Mouse (Mus musculus) liver, embryonic 11.5 days (tissue): ENCODE measurements around the gene Acsl1. TPM values are rescaled to one million over a fixed set of nuclear protein-coding genes. Genes with fewer than 3 reads are reported as not detected.

Experiments
- ATAC-seq: fragments of 200-750 bp; cut with Nextera tagmentation; replicated peaks from 2 replicates; pipeline ENCODE4 v1.8.0; 2017; ENCODE audit warnings: moderate number of reproducible peaks, mild to moderate bottlenecking, moderate TSS enrichment, moderate library complexity; ENCODE audit not compliant: low FRiP score
- DNase-seq: peaks from one replicate; pipeline ENCODE4 v3.0.0-alpha.2; 2017; ENCODE audit warnings: low spot score
- H3K27ac ChIP-seq: fragments of 300-500 bp; sonication (generic); 2 replicates; pipeline ENCODE4 v1.5.1; 2014; ENCODE audit warnings: mild to moderate bottlenecking, low read depth, low read length, control low read depth
- H3K27me3 ChIP-seq: fragments of 300-500 bp; sonication (generic); replicated peaks from 2 replicates; pipeline ENCODE4 v1.6.1; 2014; ENCODE audit warnings: low read length, mixed read lengths; ENCODE audit not compliant: control insufficient read depth, insufficient read depth
- H3K36me3 ChIP-seq: fragments of 300-500 bp; sonication (generic); 2 replicates; pipeline ENCODE4 v1.6.1; 2014; ENCODE audit warnings: mild to moderate bottlenecking, low read length, moderate library complexity, mixed read lengths; ENCODE audit not compliant: control insufficient read depth, insufficient read depth
- H3K4me1 ChIP-seq: fragments of 300-500 bp; sonication (generic); replicated peaks from 2 replicates; pipeline ENCODE4 v1.6.1; 2014; ENCODE audit warnings: low read length, mixed read lengths; ENCODE audit not compliant: control insufficient read depth, insufficient read depth
- H3K4me2 ChIP-seq: fragments of 300-500 bp; sonication (generic); 2 replicates; pipeline ENCODE4 v1.6.1; 2014; ENCODE audit warnings: mild to moderate bottlenecking, control low read depth, moderate library complexity
- H3K4me3 ChIP-seq: fragments of 300-500 bp; sonication (generic); 2 replicates; pipeline ENCODE4 v1.5.1; 2014; ENCODE audit warnings: low read depth, low read length, control low read depth
- H3K9ac ChIP-seq: fragments of 300-500 bp; sonication (generic); 2 replicates; pipeline ENCODE4 v1.6.1; 2014; ENCODE audit warnings: low read depth, low read length, control low read depth
- H3K9me3 ChIP-seq: fragments of 300-500 bp; sonication (generic); 2 replicates; pipeline ENCODE4 v1.6.1; 2016; ENCODE audit warnings: low read length, inconsistent platforms, mixed read lengths; ENCODE audit not compliant: control insufficient read depth
- WGBS: fragments of 180-500 bp; shearing (Covaris S2); extraction: QIAGEN DNeasy Blood & Tissue Kit; methylation state at CpG from one replicate; pipeline ENCODE4 v1.1.7; 2014; 5-methylcytosine and 5-hydroxymethylcytosine counted together
- polyA plus RNA-seq: library from polyadenylated mRNA; unstranded; fragments of >200 nt; fragmentation: Nextera tagmentation; extraction: Ambion mirVana; gene quantifications from 2 replicates; pipeline ENCODE4 v1.2.1, GENCODE M21; 2014

The Acsl1 gene
- polyA plus RNA-seq, 1 experiment from 2014 or later = 47.3 TPM

GRCm38 (mm10) chr8:46550058-46550457 is 79.2 kb downstream of the Acsl1 start:
- no peak overlapping the region for H3K4me2 ChIP-seq
- H3K4me1 ChIP-seq = peaks cover 18% of the 10 kb centered on the region
- H3K9ac ChIP-seq = no peak overlapping the region
- no peak for ATAC-seq
- no peaks in the 10 kb centered on the region for H3K9me3 ChIP-seq
- H3K36me3 ChIP-seq = 0 out of 2 replicates have a peak, but pooled peaks cover 2% of the 10 kb centered on the region
- DNase-seq = no peak
- H3K4me3 ChIP-seq = no peak overlapping the region
- H3K27ac ChIP-seq = no peak overlapping the region
- 87% methylated on average over 8 of the region's 8 CpGs for WGBS
- H3K27me3 ChIP-seq = no peaks in the 10 kb centered on the region

- H3K4me3 ChIP-seq = peak overlapping the region; percentile 84
- H3K27ac ChIP-seq = peak overlapping the region; percentile 22; the same call in 1 of the 2 replicates
- WGBS = 30% methylated on average over 4 of the region's 4 CpGs
- H3K9me3 ChIP-seq = no peaks in the 10 kb centered on the region
- H3K9ac ChIP-seq = no peak overlapping the region
- H3K27me3 ChIP-seq = no peaks in the 10 kb centered on the region
- H3K4me2 ChIP-seq = peak overlapping the region; percentile 72
- H3K4me1 ChIP-seq = peaks cover 18% of the 10 kb centered on the region
- H3K36me3 ChIP-seq = 0 out of 2 replicates have a peak, but pooled peaks cover 3% of the 10 kb centered on the region
- ATAC-seq = peak; percentile 28; the same call in 1 of the 2 replicates
- no peak for DNase-seq
Measured at GRCm38 (mm10) chr8:46551029-46551428, 80.2 kb downstream of the Acsl1 start.

- no peaks in the 10 kb centered on the region for H3K9me3 ChIP-seq
- H3K27me3 ChIP-seq = no peaks in the 10 kb centered on the region
- H3K9ac ChIP-seq = peak within 1 kb of the TSS; percentile 77
- peak within 1 kb of the TSS; percentile 90 for H3K4me2 ChIP-seq
- 0 out of 2 replicates have a peak, but pooled peaks cover 6% of the 10 kb centered on the region for H3K36me3 ChIP-seq
- peak within 1 kb of the TSS; percentile 84 for H3K4me3 ChIP-seq
- peaks cover 13% of the 10 kb centered on the region for H3K4me1 ChIP-seq
- ATAC-seq (peak; percentile 93), DNase-seq (peak; percentile 98)
- WGBS = under 1% methylated on average over 50 of the region's 50 CpGs
- peak within 1 kb of the TSS; percentile 86 for H3K27ac ChIP-seq
Measured at GRCm38 (mm10) chr8:46551615-46552440, 81.0 kb downstream of the Acsl1 start, which contains the start of gene Cenpu. Gene Cenpu, plus strand, starts transcription at chr8:46552028.

GRCm38 (mm10) chr8:46552441-46552765 is 81.6 kb downstream of the Acsl1 start:
- Histone ChIP-seq H3K27me3 (no peaks in the 10 kb centered on the region), H3K36me3 (0 out of 2 replicates have a peak, but pooled peaks cover 6% of the 10 kb centered on the region), H3K9ac (peak overlapping the region; percentile 77), H3K27ac (peak overlapping the region; percentile 61), H3K4me1 (peaks cover 13% of the 10 kb centered on the region; the same call in 1 of the 2 replicates), H3K4me3 (peak overlapping the region; percentile 84), H3K9me3 (no peaks in the 10 kb centered on the region), H3K4me2 (peak overlapping the region; percentile 90)
- 3% methylated on average over 10 of the region's 10 CpGs for WGBS
- DNase-seq (no peak), ATAC-seq (no peak)

- H3K9ac ChIP-seq = no peak overlapping the region
- 58% methylated on average over 6 of the region's 6 CpGs for WGBS
- no peaks in the 10 kb centered on the region; the same call in 1 of the 2 replicates for H3K4me1 ChIP-seq
- H3K27me3 ChIP-seq = no peaks in the 10 kb centered on the region
- H3K4me3 ChIP-seq = no peak overlapping the region
- DNase-seq (no peak), ATAC-seq (no peak)
- no peaks in the 10 kb centered on the region for H3K9me3 ChIP-seq
- H3K36me3 ChIP-seq = peaks cover 20% of the 10 kb centered on the region
- H3K27ac ChIP-seq = no peak overlapping the region
- no peak overlapping the region for H3K4me2 ChIP-seq
Measured at GRCm38 (mm10) chr8:46559428-46559827, 88.6 kb downstream of the Acsl1 start.

- ATAC-seq = no peak
- Histone ChIP-seq H3K4me3 (no peak overlapping the region), H3K27ac (no peak overlapping the region), H3K9ac (no peak overlapping the region), H3K4me1 (no peaks in the 10 kb centered on the region; the same call in 1 of the 2 replicates), H3K9me3 (no peaks in the 10 kb centered on the region), H3K27me3 (no peaks in the 10 kb centered on the region), H3K4me2 (no peak overlapping the region), H3K36me3 (peaks cover 14% of the 10 kb centered on the region)
- whole genome bisulfite sequencing = 90% methylated on average over 16 of the region's 16 CpGs
- DNase-seq = no peak
Measured at GRCm38 (mm10) chr8:46562333-46562732, 91.5 kb downstream of the Acsl1 start.

GRCm38 (mm10) chr8:46566914-46567529 is 96.2 kb downstream of the Acsl1 start:
- H3K4me1 ChIP-seq = no peaks in the 10 kb centered on the region
- 87% methylated on average over 7 of the region's 7 CpGs for WGBS
- peaks cover 15% of the 10 kb centered on the region for H3K36me3 ChIP-seq

GRCm38 (mm10) chr8:46567946-46568345 is 97.1 kb downstream of the Acsl1 start:
- Histone ChIP-seq H3K36me3 (peaks cover 15% of the 10 kb centered on the region), H3K27me3 (no peaks in the 10 kb centered on the region), H3K9me3 (no peaks in the 10 kb centered on the region), H3K9ac (no peak overlapping the region), H3K4me1 (no peaks in the 10 kb centered on the region), H3K4me3 (no peak overlapping the region), H3K4me2 (no peak overlapping the region), H3K27ac (no peak overlapping the region)
- DNase-seq (no peak), ATAC-seq (no peak)
- 87% methylated on average over 8 of the region's 8 CpGs for WGBS

More at GRCm38 (mm10) chr8:46566914-46567529, 96.2 kb downstream of the Acsl1 start:
- no peak overlapping the region for H3K4me2 ChIP-seq
- H3K27me3 ChIP-seq = no peaks in the 10 kb centered on the region
- no peaks in the 10 kb centered on the region for H3K9me3 ChIP-seq
- H3K9ac ChIP-seq = no peak overlapping the region
- no peak for DNase-seq
- no peak overlapping the region for H3K4me3 ChIP-seq
- no peak overlapping the region for H3K27ac ChIP-seq
- ATAC-seq = no peak
